Mouse (Mus musculus): Measurements from ENCODE around the gene Prpsap1.

Gene Prpsap1

DNA sequence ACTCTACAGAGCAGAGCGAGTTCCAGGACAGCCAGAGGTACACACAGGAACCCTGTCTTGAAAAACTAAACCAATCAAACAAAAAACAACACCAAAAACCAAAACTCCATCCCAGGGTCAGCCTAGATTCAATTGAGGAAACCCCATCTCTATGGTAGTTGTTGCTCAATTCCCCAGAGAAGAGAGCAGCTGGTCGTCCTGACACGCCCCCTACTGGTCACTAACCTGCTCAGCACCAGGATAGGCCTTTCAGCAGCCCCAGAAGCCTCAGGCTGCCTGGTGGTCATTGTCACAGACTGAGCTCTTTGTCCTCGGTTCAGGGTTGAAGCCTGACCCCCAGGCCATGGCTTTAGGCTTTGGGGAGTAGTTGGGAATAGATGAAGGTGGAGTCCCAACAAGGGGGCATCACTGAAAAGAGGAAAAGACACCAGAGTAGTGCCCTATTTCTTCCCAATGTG lies at the start of gene Prpsap1:
Gene Prpsap1, minus strand, starts transcription at position 408 of the 458 bp plus-strand sequence.
- in situ Hi-C loops (cut with MboI; ENCODE audit: low pct_unique_long_range_greater_than_20kb in 1 of 2, low sequenced_read_pairs in 2 of 2, unreplicated experiment in 1 of 2), result no loop called here

- in situ Hi-C loops (cut with MboI; ENCODE audit: low pct_unique_long_range_greater_than_20kb in 1 of 2, low sequenced_read_pairs in 2 of 2, unreplicated experiment in 1 of 2), result no loop called here
These were observed 49.1 kb upstream of the Prpsap1 start for GRCm38 (mm10) chr11:116543110-116543509.

GRCm38 (mm10) chr11:116541183-116541582 lies 47.2 kb upstream of the Prpsap1 start:
- in situ Hi-C loops (cut with MboI; ENCODE audit: low pct_unique_long_range_greater_than_20kb in 1 of 2, low sequenced_read_pairs in 2 of 2, unreplicated experiment in 1 of 2), result no loop called here

DNA sequence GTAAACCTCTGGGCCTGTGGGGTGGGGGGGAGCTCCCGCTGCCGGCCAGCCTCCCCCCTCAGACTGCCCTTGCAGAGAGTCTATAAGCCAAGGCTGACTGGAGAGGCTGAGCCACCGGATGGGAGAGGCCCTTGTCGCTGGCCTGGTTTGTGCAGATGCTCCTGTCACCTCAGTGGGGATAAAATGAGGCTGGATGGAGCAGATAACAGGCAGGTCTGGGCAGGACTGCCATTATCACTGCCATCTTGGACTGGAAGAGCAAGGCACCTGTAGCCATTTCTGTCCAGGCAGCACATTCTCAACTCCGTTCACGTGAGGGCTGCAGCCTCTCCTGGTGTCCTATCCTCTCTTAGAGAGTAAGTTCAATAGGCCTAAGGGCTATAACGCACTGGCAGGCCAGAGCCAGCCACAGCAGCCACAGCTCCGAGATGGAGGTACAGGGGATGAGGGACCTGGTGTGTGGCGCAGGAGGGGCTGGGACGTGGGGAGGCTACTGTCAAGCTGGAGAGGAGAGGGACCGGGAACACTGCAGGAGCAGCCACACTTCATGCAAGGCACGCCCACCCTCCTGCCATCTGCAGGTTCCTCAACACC lies 44.2 kb upstream of the Prpsap1 start:
- in situ Hi-C loops (cut with MboI; ENCODE audit: low pct_unique_long_range_greater_than_20kb in 1 of 2, low sequenced_read_pairs in 2 of 2, unreplicated experiment in 1 of 2), result no loop called here

GRCm38 (mm10) chr11:116537388-116537787 lies 43.4 kb upstream of the Prpsap1 start:
- in situ Hi-C loops (cut with MboI; ENCODE audit: low pct_unique_long_range_greater_than_20kb in 1 of 2, low sequenced_read_pairs in 2 of 2, unreplicated experiment in 1 of 2), result no loop called here

DNA sequence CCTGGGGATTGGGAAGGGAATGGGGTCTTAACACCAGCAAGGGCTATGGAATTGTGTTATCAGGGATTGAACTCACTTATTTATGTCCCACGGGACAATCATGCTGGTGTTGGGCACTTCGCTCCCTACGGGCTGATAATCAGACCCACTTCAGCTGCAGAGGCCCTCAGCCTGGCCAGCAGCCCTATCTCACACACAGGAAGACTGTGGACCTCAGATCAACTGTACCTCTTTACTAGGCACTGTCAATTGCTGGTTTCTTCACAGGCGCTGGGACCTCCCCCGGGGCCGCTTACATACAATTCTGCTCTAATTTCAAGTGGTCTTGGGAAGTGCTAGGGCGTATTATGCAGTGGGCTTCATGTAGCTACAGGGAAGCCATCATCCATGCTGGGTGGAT lies 42.7 kb upstream of the Prpsap1 start:
- in situ Hi-C loops (cut with MboI; ENCODE audit: low pct_unique_long_range_greater_than_20kb in 1 of 2, low sequenced_read_pairs in 2 of 2, unreplicated experiment in 1 of 2), result no loop called here

GRCm38 (mm10) chr11:116534154-116534865 lies 40.3 kb upstream of the Prpsap1 start:
- in situ Hi-C loops (cut with MboI; ENCODE audit: low pct_unique_long_range_greater_than_20kb in 1 of 2, low sequenced_read_pairs in 2 of 2, unreplicated experiment in 1 of 2), result no loop called here

DNA sequence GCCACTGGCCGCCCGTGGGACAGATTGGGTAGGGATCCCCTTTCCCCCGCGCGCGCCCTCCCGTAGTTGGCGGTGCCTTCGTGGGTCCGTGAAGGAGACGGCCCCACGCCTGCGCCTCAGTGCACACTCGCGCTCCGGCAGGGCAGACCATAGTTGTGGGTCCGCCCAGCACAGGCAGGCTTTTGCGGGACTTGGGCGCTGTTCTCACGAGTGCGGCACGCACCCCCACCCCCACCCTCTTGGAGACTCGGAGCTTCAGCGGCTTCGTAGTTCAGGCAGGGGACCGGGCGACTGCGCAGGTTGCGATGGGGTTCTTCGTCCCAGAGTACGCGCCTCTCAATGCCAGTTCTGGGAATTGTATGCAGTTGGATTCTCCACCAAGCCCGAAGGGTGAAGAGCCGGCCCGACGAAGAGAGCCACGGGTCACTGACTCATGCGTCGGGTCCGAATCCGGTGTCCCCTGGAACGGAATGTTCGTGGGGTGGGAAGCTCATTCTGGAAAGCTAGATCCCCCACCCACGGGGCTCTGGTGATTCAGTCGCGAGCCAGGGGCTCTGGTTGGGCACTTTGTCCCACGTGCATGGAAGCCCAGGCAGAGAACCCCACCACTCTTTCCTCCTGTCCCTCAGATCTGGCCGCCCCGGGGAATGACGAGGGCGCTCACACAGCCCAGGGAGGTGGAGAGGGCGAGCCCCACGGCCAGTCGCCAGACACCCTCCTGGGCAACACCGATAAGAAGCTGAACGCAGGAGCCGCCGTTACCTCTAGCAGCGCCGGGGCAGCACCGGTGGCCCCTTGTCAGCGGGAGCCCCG lies 39.5 kb upstream of the Prpsap1 start:
- in situ Hi-C loops (cut with MboI; ENCODE audit: low pct_unique_long_range_greater_than_20kb in 1 of 2, low sequenced_read_pairs in 2 of 2, unreplicated experiment in 1 of 2), result no loop called here

- in situ Hi-C loops (cut with MboI; ENCODE audit: low pct_unique_long_range_greater_than_20kb in 1 of 2, low sequenced_read_pairs in 2 of 2, unreplicated experiment in 1 of 2), result no loop called here
These were observed 38.9 kb upstream of the Prpsap1 start for GRCm38 (mm10) chr11:116532810-116533338.

DNA sequence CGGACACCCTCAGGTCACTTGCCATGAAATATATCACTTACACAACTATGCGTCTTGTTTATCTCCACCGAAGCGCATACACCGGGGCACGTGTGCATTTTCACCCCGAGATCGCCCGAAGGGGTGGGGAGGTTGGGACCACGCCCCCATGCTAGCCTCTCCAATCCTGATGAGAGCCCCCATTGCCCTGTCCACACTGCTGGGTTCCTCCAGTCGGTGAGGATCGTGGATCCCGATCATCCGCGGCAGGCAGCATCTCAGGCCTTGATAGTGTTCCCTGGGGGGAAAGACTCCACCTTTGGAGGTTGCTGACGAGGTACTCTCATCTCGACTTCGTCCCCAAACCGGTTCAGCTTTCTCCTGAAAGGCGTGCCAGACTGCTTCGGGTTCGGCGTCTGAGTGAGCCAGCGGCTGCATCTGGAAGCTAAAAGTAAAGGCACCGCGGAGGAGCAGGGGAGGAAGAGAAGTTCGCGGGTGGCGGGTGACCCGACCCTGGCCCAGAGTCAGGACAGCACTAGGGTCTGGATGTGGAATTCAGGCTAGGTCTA lies 38.3 kb upstream of the Prpsap1 start:
- in situ Hi-C loops (cut with MboI; ENCODE audit: low pct_unique_long_range_greater_than_20kb in 1 of 2, low sequenced_read_pairs in 2 of 2, unreplicated experiment in 1 of 2), result no loop called here

GRCm38 (mm10) chr11:116531371-116532191 lies 37.6 kb upstream of the Prpsap1 start:
- in situ Hi-C loops (cut with MboI; ENCODE audit: low pct_unique_long_range_greater_than_20kb in 1 of 2, low sequenced_read_pairs in 2 of 2, unreplicated experiment in 1 of 2), result no loop called here

DNA sequence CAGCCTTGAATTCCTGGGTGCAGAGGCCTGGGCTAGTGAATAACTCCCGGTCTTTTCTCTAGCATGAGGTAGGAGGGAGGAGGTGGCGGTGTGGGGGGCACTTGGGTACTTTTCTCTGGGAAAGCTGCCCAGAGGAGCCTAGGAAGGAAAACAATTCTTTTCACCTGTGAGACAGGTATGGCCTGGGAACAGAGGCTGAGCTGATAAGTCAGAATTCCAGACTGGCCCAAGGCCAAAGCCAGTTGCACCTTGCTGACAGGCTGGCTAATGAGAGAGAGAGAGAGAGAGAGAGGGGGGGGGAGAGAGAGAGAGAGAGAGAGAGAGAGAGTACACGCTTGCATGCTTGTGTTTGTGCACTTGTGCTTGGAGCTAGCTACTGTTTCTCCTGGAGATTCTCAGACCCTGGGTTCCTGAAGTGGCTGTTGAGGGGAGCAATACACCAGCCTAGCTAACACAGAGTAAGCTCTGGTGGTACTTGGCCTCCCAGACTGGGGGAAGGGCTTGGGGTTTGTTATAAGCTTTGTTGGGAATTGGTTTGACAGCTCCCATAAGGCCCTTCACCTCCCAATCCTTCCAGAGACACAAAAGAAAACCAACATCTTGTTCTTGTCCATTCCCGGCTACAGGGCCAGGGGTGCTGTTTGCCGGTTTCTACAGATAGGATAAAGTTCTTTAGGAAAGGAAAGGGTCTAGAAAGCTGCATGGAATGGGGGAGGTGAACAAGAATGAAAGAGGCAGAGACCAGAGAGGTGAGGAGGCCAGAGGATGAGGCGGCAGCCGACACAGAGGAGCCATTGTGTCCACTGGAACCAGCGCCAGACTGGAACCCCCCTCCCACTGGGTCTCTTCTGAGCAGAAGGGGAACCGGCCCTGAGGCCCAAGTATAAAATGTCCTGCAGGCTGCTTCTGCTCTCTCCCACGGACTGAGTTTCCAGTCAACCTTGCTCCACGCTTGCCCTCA lies 36.5 kb upstream of the Prpsap1 start, which contains the start of gene Sphk1:
Gene Sphk1, plus strand, starts transcription at position 739 of the 961 bp plus-strand sequence.
- in situ Hi-C loops (cut with MboI; ENCODE audit: low pct_unique_long_range_greater_than_20kb in 1 of 2, low sequenced_read_pairs in 2 of 2, unreplicated experiment in 1 of 2), result no loop called here

DNA sequence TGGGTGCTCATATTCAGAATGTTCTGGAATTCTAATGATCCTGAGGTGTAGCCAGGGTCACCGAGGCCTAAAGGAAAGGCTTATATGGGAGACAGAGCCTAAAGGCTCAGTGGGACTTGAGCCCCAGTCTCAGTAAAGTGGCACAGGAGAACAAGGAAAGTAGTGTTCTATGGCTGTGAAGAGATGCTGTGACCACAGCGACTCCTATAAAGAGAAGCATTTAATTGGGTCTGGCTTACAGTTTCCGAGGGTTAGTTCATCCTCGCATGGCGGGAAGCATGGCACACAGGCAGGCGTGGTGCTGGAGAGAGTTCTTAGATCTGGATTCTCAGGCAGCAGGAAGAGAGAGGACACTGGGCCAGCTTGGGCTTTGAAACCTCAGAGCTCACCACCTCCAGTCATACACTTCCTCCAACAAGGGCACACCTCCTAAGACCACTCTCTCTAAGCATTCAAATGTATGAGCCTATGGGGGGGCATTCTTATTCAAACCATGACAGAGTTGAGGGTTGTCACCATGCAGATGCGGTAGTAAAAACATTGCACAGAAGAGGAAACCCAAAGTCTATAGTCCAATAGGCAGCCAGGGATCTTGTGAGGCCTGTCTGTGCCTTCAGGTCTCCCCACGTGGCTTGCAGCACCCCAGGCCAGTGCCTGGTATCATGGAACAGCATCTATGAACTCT lies 34.8 kb upstream of the Prpsap1 start:
- in situ Hi-C loops (cut with MboI; ENCODE audit: low pct_unique_long_range_greater_than_20kb in 1 of 2, low sequenced_read_pairs in 2 of 2, unreplicated experiment in 1 of 2), result no loop called here

- in situ Hi-C loops (cut with MboI; ENCODE audit: low pct_unique_long_range_greater_than_20kb in 1 of 2, low sequenced_read_pairs in 2 of 2, unreplicated experiment in 1 of 2), result no loop called here
These were observed 29.7 kb upstream of the Prpsap1 start for GRCm38 (mm10) chr11:116523699-116524189.

DNA sequence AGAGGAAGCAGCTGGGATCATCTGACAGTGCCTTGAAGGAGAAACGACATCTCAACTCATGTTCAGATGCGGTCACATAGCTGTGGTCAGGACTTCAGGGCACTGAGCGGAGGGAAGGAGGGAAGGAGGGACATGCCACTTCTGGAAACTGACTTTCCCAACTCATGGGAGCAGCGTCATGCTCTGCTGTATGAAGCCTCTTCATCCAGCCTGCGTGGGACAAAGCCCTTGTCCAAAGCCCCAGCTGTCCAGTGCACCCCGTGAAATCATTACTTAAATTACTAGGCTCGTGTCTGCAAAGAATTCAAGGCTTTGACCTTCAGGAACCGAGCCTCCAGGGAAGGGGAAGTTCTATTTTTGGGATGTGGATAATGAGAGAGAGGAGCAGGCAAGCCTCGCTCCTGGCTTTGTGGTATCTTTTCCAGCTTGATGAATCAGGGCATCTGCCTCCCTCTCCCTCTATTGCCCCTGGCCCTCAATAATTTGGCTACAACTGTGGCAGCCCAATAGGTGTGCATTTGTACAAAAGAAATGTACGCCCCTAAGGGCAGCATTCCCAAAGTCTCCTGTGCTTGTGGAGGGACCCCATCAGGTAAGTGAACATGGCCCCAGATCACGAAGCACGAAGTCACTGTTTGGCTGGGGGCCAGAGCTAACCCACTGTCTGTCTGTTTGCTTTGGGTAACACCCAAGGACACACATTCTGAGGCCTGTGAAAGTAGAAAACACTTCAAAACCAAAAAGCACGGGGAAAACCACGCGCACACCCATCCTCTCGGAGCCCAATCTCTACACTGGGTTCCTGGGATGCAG lies 29.1 kb upstream of the Prpsap1 start:
- in situ Hi-C loops (cut with MboI; ENCODE audit: low pct_unique_long_range_greater_than_20kb in 1 of 2, low sequenced_read_pairs in 2 of 2, unreplicated experiment in 1 of 2), result no loop called here

GRCm38 (mm10) chr11:116522046-116522445 lies 28.0 kb upstream of the Prpsap1 start:
- in situ Hi-C loops (cut with MboI; ENCODE audit: low pct_unique_long_range_greater_than_20kb in 1 of 2, low sequenced_read_pairs in 2 of 2, unreplicated experiment in 1 of 2), result no loop called here
